Mouse (Mus musculus): ENCODE measurements around the gene Evi2a.

DNA sequence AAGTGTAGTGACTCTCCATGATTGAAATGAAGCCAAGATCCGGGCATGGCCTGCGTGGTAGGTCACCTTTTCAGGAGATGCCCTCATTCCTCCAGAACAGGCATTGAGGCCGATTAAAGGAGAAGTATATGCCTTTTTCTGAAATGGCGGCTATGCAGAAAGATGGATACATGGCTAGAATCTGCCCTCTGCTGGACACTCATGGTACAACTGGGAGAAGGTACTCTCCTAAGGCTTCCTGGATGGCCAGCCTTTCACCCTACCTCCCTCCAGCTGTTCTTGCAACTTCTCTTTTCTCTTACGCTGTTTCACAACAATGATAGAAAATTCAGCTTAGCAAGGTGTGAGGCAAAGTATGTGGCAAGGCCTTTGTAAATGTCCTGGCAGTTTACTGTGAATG is 47.3 kb upstream of the Evi2a start:
- peak; percentile 76 for TF ChIP-seq CTCF (IDR thresholded peaks at IDR 0.05; ENCODE audit: low read depth)
- TF ChIP-seq EP300 (IDR thresholded peaks at IDR 0.05; ENCODE audit: low read depth): no peak

Measured in heart, postnatal 0 days (tissue).